Mouse (Mus musculus) CD4-positive, CD25-positive, alpha-beta regulatory T cell, adult 2 months (primary cell): Measurements from ENCODE around the gene 4933406M09Rik.
A peak's percentile ranks its signal among the peaks of the same experiment; 100 is the strongest.

ENCODE experiments used
- DNase-seq: peaks from one replicate; pipeline ENCODE4 v3.0.0-alpha.2; 2012; ENCODE audit warnings: low read depth, low spot score

The 4933406M09Rik gene

DNA sequence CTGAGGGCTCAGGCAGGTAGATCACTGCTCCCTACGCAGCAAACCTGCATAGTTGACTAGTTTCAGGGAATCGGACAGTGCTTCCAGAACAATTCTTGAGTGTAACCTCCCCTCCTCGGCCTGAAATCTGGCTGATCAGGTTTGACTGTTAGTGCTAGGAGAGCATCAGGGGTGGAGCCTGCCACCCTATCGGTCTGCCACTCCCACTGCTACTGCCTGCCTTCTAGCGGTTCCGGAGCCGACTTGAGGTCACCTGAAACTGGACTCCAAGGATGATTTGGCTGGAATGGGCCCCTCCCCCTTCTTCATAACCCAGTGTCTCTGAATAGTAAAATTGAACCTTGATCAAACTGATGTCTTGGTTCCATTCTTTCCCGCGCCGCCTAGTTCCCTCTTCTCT, 47.3 kb downstream of the 4933406M09Rik start:
- no peak for DNase-seq

DNA sequence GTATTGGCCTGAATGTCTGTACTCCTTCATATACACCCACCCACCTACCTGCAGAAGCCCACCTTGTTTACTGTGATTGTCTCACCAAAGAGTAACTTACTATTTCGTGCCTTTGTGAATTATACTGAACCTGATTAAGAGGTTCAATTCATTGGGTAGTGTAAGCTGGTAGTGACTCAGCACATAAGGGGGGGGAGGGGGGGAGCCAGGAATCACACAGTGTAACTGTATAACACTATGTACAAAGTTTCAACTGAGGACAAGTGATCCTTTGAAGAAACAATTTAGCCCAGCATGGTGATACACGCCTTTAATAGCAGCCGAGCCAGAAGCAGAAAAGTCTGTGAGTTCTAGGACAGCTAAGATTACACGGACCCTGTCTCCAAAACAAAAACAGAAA, 47.7 kb downstream of the 4933406M09Rik start:
- no peak for DNase-seq

DNA sequence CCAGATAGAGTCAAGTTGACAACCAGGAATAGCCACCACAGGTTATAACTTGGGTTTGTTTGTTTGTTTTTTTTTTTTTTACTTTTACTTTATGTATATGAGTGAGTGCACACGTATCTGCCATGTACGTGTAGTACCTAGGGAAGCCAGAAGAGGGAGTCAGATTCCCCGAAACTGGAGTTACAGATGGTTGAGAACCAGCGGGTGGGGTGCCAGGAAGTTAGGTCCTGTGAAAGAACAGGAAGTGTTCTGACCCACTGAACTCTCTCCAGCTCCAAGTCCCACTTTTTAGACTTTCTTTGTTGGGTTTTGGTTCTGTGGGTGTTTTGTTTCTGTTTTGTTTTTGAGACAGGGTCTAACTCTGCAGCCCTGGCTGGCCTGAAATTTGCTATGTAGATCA, 49.7 kb downstream of the 4933406M09Rik start:
- peak; percentile 65 for DNase-seq

DNA sequence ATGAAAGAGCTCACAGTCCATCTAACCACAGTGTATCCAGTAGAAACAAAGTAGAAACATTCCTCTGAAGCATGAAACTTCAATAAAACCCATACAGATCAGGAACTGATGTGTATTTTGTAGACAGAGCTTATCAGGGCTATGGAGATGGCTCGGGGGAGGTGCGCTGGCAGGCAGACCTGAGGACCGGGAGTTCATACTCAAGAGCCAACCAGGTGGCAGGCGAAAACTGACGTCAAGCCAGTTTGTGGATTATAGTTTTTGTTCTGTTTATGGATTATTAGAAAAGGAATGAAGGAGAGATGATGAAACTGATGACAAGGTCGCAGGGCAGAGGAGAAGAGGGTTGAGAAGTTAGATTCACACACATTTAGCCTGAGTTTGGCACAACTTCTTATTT, 54.7 kb downstream of the 4933406M09Rik start:
- DNase-seq: no peak
